Mouse (Mus musculus): ENCODE data around the gene Zfp986.
"Not testable (repeated sequence)": the region's sequence is repeated elsewhere in the genome, so short reads cannot be mapped to it uniquely, and the experiment has no call there.

DNA sequence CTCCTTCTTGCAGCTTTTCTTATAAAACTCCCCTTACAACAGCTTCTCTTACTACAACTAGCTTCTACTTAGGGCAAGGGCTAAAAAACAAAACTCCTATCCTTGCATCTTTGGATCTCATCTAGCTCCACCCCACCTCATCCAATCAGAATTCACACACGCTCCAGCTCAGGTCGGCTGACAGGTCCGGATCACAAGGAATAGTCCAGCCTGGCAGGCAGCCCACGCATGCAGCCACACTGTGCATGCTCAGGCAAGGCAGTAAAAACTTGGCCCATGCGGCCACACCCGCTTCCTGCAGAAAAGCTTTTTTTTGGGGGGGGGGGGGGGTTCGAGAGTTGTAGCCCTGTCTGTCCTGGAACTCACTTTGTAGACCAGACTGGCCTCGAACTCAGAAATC lies 43.0 kb upstream of the Zfp986 start:
- not testable (repeated sequence) for TF ChIP-seq CTCF, POLR2A (IDR thresholded peaks at IDR 0.05; ENCODE audit: insufficient read depth, low read depth, low read length)
